Mouse (Mus musculus): ENCODE data around the gene Qrich1. TPM values are rescaled to one million over a fixed set of nuclear protein-coding genes. Genes with fewer than 3 reads are reported as not detected.

Gene Qrich1
- total and polyA plus RNA-seq, 2 experiments, result 43.0 to 54.9 TPM

DNA sequence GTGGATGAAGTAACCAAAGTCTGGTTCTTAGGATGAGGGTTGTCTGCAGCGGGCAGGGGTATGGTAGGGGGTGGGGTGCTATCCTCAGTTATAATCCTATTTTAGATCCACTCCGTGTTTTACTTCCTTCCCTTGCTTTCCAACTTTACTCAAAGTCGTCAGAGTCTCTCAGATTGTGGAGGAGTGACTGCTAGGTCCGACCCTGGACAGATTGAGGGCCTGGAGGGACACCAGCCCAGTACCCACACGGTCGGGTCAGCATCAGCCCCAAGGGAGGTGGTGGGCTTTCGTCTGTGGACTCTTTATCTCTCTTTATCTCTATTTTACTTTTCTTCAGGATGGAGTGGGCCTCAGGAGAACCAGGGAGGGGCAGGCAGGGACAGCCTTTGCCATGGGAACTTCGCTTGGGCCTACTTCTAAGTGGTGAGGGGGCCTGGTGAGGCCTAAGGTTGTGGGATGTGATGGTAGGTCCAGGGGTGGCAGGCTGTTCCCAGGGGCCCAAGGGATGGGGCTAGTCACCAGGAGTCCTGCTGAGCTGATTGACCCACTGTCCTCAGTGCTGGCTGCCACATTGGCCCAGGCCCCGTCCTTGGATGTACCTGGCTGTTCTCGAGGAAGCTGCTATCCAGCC is 36.8 kb upstream of the Qrich1 start, which contains the start of gene Lamb2:
TSS of gene Lamb2 (plus strand) at position 16 of the 631 bp plus-strand sequence.
- Histone ChIP-seq H3K27me3 (ENCODE audit: control insufficient read depth, insufficient read depth, low read length) (no peaks in the 10 kb centered on the region), H3K9ac (ENCODE audit: low read depth, low read length) (peak within 1 kb of the TSS; percentile 56), H3K36me3 (ENCODE audit: control insufficient read depth, insufficient read depth, low read length) (no peaks in the 10 kb centered on the region), H3K4me1 (ENCODE audit: control insufficient read depth, insufficient read depth, low read length) (no peaks in the 10 kb centered on the region), H3K79me2 (ENCODE audit: control insufficient read depth, insufficient read depth, low read length) (no peaks in the 10 kb centered on the region), H3K27ac (replicated peaks; ENCODE audit: insufficient read depth, low read depth, low read length) (no peak within 1 kb of the TSS), H3K4me3 (ENCODE audit: insufficient read depth, low read depth, low read length) (peak within 1 kb of the TSS; percentile 68)
- peak; percentile 20 for DNase-seq (ENCODE audit: extremely low read depth, low read depth, low spot score)
- WGBS, result 35% methylated on average over 10 of the region's 10 CpGs
- TF ChIP-seq POLR2A (IDR thresholded peaks at IDR 0.05; ENCODE audit: extremely low read depth, insufficient read depth, low read length) (no peak), CTCF (IDR thresholded peaks at IDR 0.05; ENCODE audit: low read depth, low read length) (no peak)

DNA sequence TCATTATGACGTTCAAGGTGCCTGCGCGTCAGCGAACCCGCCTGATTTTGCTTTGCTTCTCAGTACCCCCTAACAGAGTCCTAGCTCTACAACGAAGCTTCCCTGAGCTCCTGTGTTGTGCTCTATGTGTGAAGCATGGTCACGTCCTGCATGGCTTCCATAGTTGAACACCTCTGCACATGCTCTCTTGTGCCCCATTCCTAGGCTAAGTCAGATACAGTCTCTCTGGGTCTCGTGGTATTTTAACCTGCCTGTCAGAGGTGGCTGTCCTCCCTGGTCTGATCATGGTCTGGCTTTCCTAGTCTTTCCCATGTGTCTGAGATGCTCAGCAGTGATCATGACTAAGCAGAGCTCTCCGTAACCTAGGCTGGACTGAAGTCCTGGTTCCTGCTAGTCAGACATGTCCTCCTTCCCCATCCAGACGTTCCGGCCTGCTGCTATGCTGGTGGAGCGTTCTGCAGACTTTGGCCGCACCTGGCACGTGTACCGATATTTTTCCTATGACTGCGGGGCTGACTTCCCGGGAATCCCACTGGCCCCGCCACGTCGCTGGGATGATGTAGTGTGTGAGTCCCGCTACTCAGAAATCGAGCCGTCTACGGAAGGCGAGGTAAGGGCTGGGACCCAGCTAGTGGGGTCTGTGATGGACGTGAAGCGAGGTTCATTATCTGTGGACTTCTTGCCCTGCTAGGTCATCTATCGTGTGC is 35.6 kb upstream of the Qrich1 start:
- Histone ChIP-seq H3K27ac (replicated peaks; ENCODE audit: insufficient read depth, low read depth, low read length) (no peak overlapping the region), H3K27me3 (ENCODE audit: control insufficient read depth, insufficient read depth, low read length) (no peaks in the 10 kb centered on the region), H3K36me3 (ENCODE audit: control insufficient read depth, insufficient read depth, low read length) (no peaks in the 10 kb centered on the region), H3K4me3 (ENCODE audit: insufficient read depth, low read depth, low read length) (no peak overlapping the region), H3K4me1 (ENCODE audit: control insufficient read depth, insufficient read depth, low read length) (no peaks in the 10 kb centered on the region), H3K79me2 (ENCODE audit: control insufficient read depth, insufficient read depth, low read length) (no peaks in the 10 kb centered on the region), H3K9ac (ENCODE audit: low read depth, low read length) (no peak overlapping the region)
- 94% methylated on average over 28 of the region's 28 CpGs for WGBS
- no peak for DNase-seq (ENCODE audit: extremely low read depth, low read depth, low spot score)
- TF ChIP-seq POLR2A (IDR thresholded peaks at IDR 0.05; ENCODE audit: extremely low read depth, insufficient read depth, low read length) (no peak), CTCF (IDR thresholded peaks at IDR 0.05; ENCODE audit: low read depth, low read length) (no peak)

DNA sequence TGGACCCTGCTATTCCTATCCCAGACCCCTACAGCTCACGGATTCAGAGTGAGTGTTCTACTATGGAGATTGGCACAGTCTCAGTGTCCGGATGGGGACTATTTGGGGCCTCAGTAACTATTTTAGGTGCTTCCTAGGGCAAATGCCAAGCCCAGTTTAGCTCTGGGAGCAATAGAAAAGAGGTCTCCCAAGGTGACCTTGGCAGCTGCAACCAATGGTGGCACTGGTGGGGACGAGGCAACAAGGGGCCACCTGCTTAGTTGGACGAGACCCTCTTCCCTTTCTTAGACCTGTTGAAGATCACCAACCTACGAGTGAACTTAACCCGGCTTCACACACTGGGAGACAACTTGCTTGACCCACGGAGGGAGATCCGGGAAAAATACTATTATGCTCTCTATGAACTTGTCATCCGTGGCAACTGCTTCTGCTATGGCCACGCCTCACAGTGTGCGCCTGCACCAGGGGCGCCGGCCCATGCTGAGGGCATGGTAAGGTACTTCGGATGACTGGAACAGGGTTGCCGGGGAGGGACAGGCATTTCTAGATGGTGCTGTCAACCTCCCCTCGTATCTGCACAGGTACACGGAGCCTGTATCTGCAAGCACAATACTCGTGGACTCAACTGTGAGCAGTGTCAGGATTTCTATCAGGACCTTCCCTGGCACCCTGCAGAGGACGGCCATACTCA is 34.9 kb upstream of the Qrich1 start:
- Histone ChIP-seq H3K27me3 (ENCODE audit: control insufficient read depth, insufficient read depth, low read length) (no peaks in the 10 kb centered on the region), H3K4me1 (ENCODE audit: control insufficient read depth, insufficient read depth, low read length) (no peaks in the 10 kb centered on the region), H3K79me2 (ENCODE audit: control insufficient read depth, insufficient read depth, low read length) (no peaks in the 10 kb centered on the region), H3K27ac (replicated peaks; ENCODE audit: insufficient read depth, low read depth, low read length) (no peak overlapping the region), H3K4me3 (ENCODE audit: insufficient read depth, low read depth, low read length) (no peak overlapping the region), H3K9ac (ENCODE audit: low read depth, low read length) (no peak overlapping the region), H3K36me3 (ENCODE audit: control insufficient read depth, insufficient read depth, low read length) (no peaks in the 10 kb centered on the region)
- TF ChIP-seq CTCF (IDR thresholded peaks at IDR 0.05; ENCODE audit: low read depth, low read length) (no peak), POLR2A (IDR thresholded peaks at IDR 0.05; ENCODE audit: extremely low read depth, insufficient read depth, low read length) (no peak)
- DNase-seq (ENCODE audit: extremely low read depth, low read depth, low spot score), result no peak
- WGBS, result 94% methylated on average over 19 of the region's 19 CpGs

DNA sequence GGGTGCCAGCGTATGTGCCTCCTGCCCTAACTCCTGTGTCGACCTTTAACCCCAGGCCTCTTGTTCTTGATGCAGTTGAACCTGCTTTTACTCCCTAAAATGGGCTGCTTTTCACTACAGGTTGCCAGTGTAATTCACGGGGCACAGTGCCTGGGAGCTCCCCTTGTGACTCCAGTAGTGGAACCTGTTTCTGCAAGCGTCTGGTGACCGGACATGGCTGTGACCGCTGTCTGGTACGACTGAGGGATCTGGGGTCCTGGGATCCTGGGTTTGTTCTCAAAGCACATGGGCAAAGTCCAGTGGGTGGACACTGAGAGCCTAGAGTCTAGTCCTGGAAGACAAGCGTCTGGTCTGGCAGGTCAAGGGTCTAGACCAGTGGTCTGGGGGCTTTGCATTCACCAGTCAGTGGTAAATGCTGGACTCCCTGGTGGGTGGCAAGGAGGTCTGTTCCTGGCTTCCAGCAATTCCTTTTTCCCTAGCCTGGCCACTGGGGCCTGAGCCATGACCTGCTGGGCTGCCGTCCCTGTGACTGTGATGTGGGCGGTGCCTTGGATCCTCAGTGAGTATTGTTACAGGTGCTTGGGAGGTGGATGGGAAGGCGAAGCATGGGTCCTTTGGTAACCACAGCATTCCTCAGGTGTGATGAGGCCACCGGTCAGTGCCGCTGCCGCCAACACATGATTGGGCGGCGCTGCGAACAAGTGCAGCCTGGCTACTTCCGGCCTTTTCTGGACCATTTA is 33.4 kb upstream of the Qrich1 start:
- H3K27ac ChIP-seq (replicated peaks; ENCODE audit: insufficient read depth, low read depth, low read length), result no peak overlapping the region
- no peaks in the 10 kb centered on the region for H3K27me3 ChIP-seq (ENCODE audit: control insufficient read depth, insufficient read depth, low read length)
- no peak for DNase-seq (ENCODE audit: extremely low read depth, low read depth, low spot score)
- no peak overlapping the region for H3K9ac ChIP-seq (ENCODE audit: low read depth, low read length)
- no peaks in the 10 kb centered on the region for H3K4me1 ChIP-seq (ENCODE audit: control insufficient read depth, insufficient read depth, low read length)
- no peak overlapping the region for H3K4me3 ChIP-seq (ENCODE audit: insufficient read depth, low read depth, low read length)
- no peak for TF ChIP-seq POLR2A (IDR thresholded peaks at IDR 0.05; ENCODE audit: extremely low read depth, insufficient read depth, low read length)
- TF ChIP-seq CTCF (IDR thresholded peaks at IDR 0.05; ENCODE audit: low read depth, low read length), result no peak
- H3K79me2 ChIP-seq (ENCODE audit: control insufficient read depth, insufficient read depth, low read length), result no peaks in the 10 kb centered on the region
- H3K36me3 ChIP-seq (ENCODE audit: control insufficient read depth, insufficient read depth, low read length), result no peaks in the 10 kb centered on the region
- WGBS, result 95% methylated on average over 18 of the region's 18 CpGs

DNA sequence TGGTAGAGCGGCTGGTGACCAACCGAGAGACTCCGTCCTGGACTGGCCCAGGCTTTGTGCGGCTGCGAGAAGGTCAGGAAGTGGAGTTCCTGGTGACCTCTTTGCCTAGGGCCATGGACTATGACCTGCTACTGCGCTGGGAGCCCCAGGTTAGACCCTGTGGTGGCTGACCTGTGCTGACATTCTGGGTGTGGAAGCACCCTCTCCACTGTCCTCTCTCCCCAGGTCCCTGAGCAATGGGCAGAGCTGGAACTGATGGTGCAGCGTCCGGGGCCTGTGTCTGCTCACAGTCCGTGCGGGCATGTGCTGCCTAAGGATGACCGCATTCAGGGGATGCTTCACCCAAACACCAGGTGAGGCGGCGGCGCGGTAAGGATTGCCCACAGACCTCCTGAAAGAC is 32.6 kb upstream of the Qrich1 start:
- no peak for DNase-seq (ENCODE audit: extremely low read depth, low read depth, low spot score)
- no peaks in the 10 kb centered on the region for H3K36me3 ChIP-seq (ENCODE audit: control insufficient read depth, insufficient read depth, low read length)
- H3K27me3 ChIP-seq (ENCODE audit: control insufficient read depth, insufficient read depth, low read length), result no peaks in the 10 kb centered on the region
- no peak overlapping the region for H3K27ac ChIP-seq (replicated peaks; ENCODE audit: insufficient read depth, low read depth, low read length)
- no peaks in the 10 kb centered on the region for H3K4me1 ChIP-seq (ENCODE audit: control insufficient read depth, insufficient read depth, low read length)
- 96% methylated on average over 15 of the region's 15 CpGs for WGBS
- no peak overlapping the region for H3K4me3 ChIP-seq (ENCODE audit: insufficient read depth, low read depth, low read length)
- H3K79me2 ChIP-seq (ENCODE audit: control insufficient read depth, insufficient read depth, low read length), result no peaks in the 10 kb centered on the region
- TF ChIP-seq CTCF (IDR thresholded peaks at IDR 0.05; ENCODE audit: low read depth, low read length), result no peak
- TF ChIP-seq POLR2A (IDR thresholded peaks at IDR 0.05; ENCODE audit: extremely low read depth, insufficient read depth, low read length), result no peak
- H3K9ac ChIP-seq (ENCODE audit: low read depth, low read length), result no peak overlapping the region
